Mouse (Mus musculus): ENCODE measurements around the gene Phldb2.

Phldb2 gene

GRCm38 (mm10) chr16:45787650-45788049 lies 165.7 kb downstream of the Phldb2 start:
- DNase-seq: no peak

- peak in 1 of 2 experiments; percentile 17 for DNase-seq
Measured at GRCm38 (mm10) chr16:45786639-45787038, 166.8 kb downstream of the Phldb2 start.

GRCm38 (mm10) chr16:45780001-45780400 lies 173.4 kb downstream of the Phldb2 start:
- DNase-seq: no peak

- DNase-seq: no peak
Measured at GRCm38 (mm10) chr16:45774813-45775212, 178.6 kb downstream of the Phldb2 start.

- no peak for DNase-seq
Measured at GRCm38 (mm10) chr16:45770914-45771313, 182.5 kb downstream of the Phldb2 start.

- no peak for DNase-seq
Measured at GRCm38 (mm10) chr16:45767853-45768640, 185.4 kb downstream of the Phldb2 start.

GRCm38 (mm10) chr16:45767434-45767833 lies 186.0 kb downstream of the Phldb2 start:
- DNase-seq: no peak

GRCm38 (mm10) chr16:45765801-45766494 lies 187.4 kb downstream of the Phldb2 start:
- DNase-seq: no peak

GRCm38 (mm10) chr16:45765102-45765501 lies 188.3 kb downstream of the Phldb2 start:
- no peak for DNase-seq

GRCm38 (mm10) chr16:45762859-45763505 lies 190.4 kb downstream of the Phldb2 start:
- peak; percentile 22 to 25 for DNase-seq

GRCm38 (mm10) chr16:45761425-45761824 lies 192.0 kb downstream of the Phldb2 start:
- no peak for DNase-seq

GRCm38 (mm10) chr16:45758726-45759269 lies 194.6 kb downstream of the Phldb2 start:
- DNase-seq: no peak

- DNase-seq: peak; percentile 55 to 72
Measured at GRCm38 (mm10) chr16:45757421-45758078, 195.8 kb downstream of the Phldb2 start.

GRCm38 (mm10) chr16:45756855-45757254 lies 196.5 kb downstream of the Phldb2 start:
- DNase-seq: peak in 1 of 2 experiments; percentile 40

- DNase-seq: no peak
Measured at GRCm38 (mm10) chr16:45743591-45744144, 209.7 kb downstream of the Phldb2 start.

GRCm38 (mm10) chr16:45742615-45743476 lies 210.6 kb downstream of the Phldb2 start, which contains the start of gene Abhd10:
Abhd10 (minus strand) TSS chr16:45742955.
- DNase-seq: peak; percentile 95 to 96

- no peak for DNase-seq
Measured at GRCm38 (mm10) chr16:45737880-45738279, 215.5 kb downstream of the Phldb2 start.

- no peak for DNase-seq
Measured at GRCm38 (mm10) chr16:45736724-45737123, 216.7 kb downstream of the Phldb2 start.

GRCm38 (mm10) chr16:45729163-45729562 lies 224.2 kb downstream of the Phldb2 start:
- DNase-seq: no peak

GRCm38 (mm10) chr16:45724742-45725102 lies 228.7 kb downstream of the Phldb2 start:
- DNase-seq: no peak

- peak; percentile 25 to 30 for DNase-seq
Measured at GRCm38 (mm10) chr16:45724061-45724741, 229.2 kb downstream of the Phldb2 start, which contains the start of gene Tagln3. Tagln3 (minus strand) TSS chr16:45724608.
